Mouse (Mus musculus) liver, embryonic 14.5 days (tissue): Measurements from ENCODE around the gene Dok3. TPM values are rescaled to one million over a fixed set of nuclear protein-coding genes. Genes with fewer than 3 reads are reported as not detected.

ENCODE experiments used
- ATAC-seq: fragments of 200-750 bp; cut with Nextera tagmentation; 2 replicates; pipeline ENCODE4 v1.8.0; 2017; ENCODE audit warnings: moderate number of reproducible peaks, mild to moderate bottlenecking, moderate library complexity; ENCODE audit not compliant: insufficient read depth
- DNase-seq, 3 experiments: peaks; one replicate each; pipeline ENCODE4 v3.0.0-alpha.2; 2012 to 2013; ENCODE audit warnings: low read depth in 3 of 3, low spot score in 3 of 3
- H3K27ac ChIP-seq: fragments of 300-500 bp; sonication (generic); 2 replicates; pipeline ENCODE4 v1.5.1; 2014; ENCODE audit warnings: moderate library complexity, mild to moderate bottlenecking, control low read depth, inconsistent platforms
- H3K27me3 ChIP-seq: fragments of 300-500 bp; sonication (generic); 2 replicates; pipeline ENCODE4 v1.6.1; 2014; ENCODE audit warnings: mild to moderate bottlenecking, low read length, moderate library complexity; ENCODE audit not compliant: control insufficient read depth, insufficient read depth
- H3K36me3 ChIP-seq: fragments of 300-500 bp; sonication (generic); replicated peaks from 2 replicates; pipeline ENCODE4 v1.6.1; 2014; ENCODE audit warnings: low read depth; ENCODE audit not compliant: control insufficient read depth, insufficient read depth
- H3K4me1 ChIP-seq, 2 experiments: fragments of 200-500 bp in 1 of 2; fragments of 300-500 bp in 1 of 2; sonication (generic) in 1 of 2; replicated peaks; 2 replicates each; pipeline ENCODE4 v1.6.1; 2012 to 2014; ENCODE audit warnings: antibody characterized with exemption in 1 of 2, inconsistent platforms in 1 of 2, low read length in 1 of 2; ENCODE audit not compliant: control insufficient read depth in 2 of 2, insufficient read depth in 2 of 2
- H3K4me2 ChIP-seq: fragments of 300-500 bp; sonication (generic); 2 replicates; pipeline ENCODE4 v1.6.1; 2014; ENCODE audit warnings: low read depth, mild to moderate bottlenecking, control low read depth, moderate library complexity
- H3K4me3 ChIP-seq, 2 experiments: fragments of 200-500 bp in 1 of 2; fragments of 300-500 bp in 1 of 2; sonication (generic) in 1 of 2; 2 replicates each; pipeline ENCODE4 v1.5.1; 2012 to 2014; ENCODE audit warnings: low read depth in 2 of 2, low read length in 2 of 2, mild to moderate bottlenecking in 2 of 2, control low read depth in 1 of 2, inconsistent platforms in 1 of 2, moderate library complexity in 1 of 2; ENCODE audit not compliant: insufficient read depth in 1 of 2
- H3K9ac ChIP-seq: fragments of 300-500 bp; sonication (generic); replicated peaks from 2 replicates; pipeline ENCODE4 v1.6.1; 2014; ENCODE audit warnings: mild to moderate bottlenecking, control low read depth, moderate library complexity
- H3K9me3 ChIP-seq: fragments of 300-500 bp; sonication (generic); 2 replicates; pipeline ENCODE4 v1.6.1; 2016; ENCODE audit warnings: low read length, mixed read lengths; ENCODE audit not compliant: control insufficient read depth
- CTCF ChIP-seq: IDR thresholded peaks from 2 replicates; pipeline ENCODE4 v1.5.1; 2016; ENCODE audit warnings: antibody characterized with exemption, low read depth, control low read depth
- EP300 ChIP-seq: IDR thresholded peaks from 2 replicates; pipeline ENCODE4 v1.6.1; 2016; ENCODE audit warnings: antibody characterized with exemption, low read depth
- WGBS: fragments of 180-500 bp; shearing (Covaris S2); extraction: QIAGEN DNeasy Blood & Tissue Kit; methylation state at CpG from one replicate; pipeline ENCODE4 v1.1.7; 2014; ENCODE audit not compliant: insufficient replicate concordance; 5-methylcytosine and 5-hydroxymethylcytosine counted together
- polyA plus RNA-seq, 2 experiments: library from polyadenylated mRNA; depleted of rRNA in 1 of 2; stranded (reverse) in 1 of 2; unstranded in 1 of 2; fragments of >200 nt; fragmentation: Nextera tagmentation in 1 of 2; extraction: Ambion mirVana in 1 of 2; gene quantifications; 2 replicates each; pipeline versions ENCODE4 v1.2.1 to v1.2.3; 2012 to 2014

Dok3 gene
- polyA plus RNA-seq, 2 experiments, result 2.9 to 4.7 TPM

DNA sequence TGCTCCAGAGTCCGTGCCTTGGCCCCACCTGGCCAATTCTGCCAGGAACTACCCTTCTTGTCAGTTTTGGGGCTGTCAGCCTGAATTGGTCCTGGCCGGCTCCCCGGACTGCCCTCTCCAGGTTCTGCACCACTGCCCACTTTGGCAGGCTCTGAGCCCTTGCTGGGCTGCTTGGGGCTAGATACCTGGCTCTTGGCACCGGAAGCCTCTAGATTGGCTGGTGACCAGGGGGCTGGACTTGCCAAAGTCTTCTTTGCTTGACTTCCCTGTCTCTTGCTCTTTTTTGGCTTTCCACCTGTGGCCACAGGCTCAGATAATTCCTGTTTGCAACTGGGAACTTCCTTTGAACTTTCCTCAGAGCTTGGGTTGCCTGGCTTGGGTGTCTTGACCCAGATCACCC lies 13.8 kb upstream of the Dok3 start:
- Histone ChIP-seq H3K27me3 (no peaks in the 10 kb centered on the region), H3K36me3 (peaks cover 19% of the 10 kb centered on the region), H3K4me3 (no peak overlapping the region), H3K4me1 (peaks cover 4 to 18% of the 10 kb centered on the region in 2 experiments; a peak in 3 of 4 replicates), H3K9ac (no peak overlapping the region), H3K9me3 (no peaks in the 10 kb centered on the region), H3K27ac (no peak overlapping the region), H3K4me2 (no peak overlapping the region)
- ATAC-seq (no peak), DNase-seq (no peak)
- TF ChIP-seq CTCF, result no peak
- TF ChIP-seq EP300, result no peak
- 84% methylated on average over 4 of the region's 4 CpGs for WGBS

GRCm38 (mm10) chr13:55540933-55541332 lies 11.8 kb upstream of the Dok3 start:
- 70% methylated on average over 2 of the region's 2 CpGs for whole genome bisulfite sequencing
- DNase-seq, result no peak
- no peak overlapping the region for H3K9ac ChIP-seq
- H3K4me2 ChIP-seq, result no peak overlapping the region
- no peak for ATAC-seq
- TF ChIP-seq EP300, result no peak
- TF ChIP-seq CTCF, result no peak
- no peaks in the 10 kb centered on the region for H3K9me3 ChIP-seq
- H3K4me1 ChIP-seq, result peaks cover 6 to 20% of the 10 kb centered on the region in 2 experiments; a peak in 3 of 4 replicates
- H3K36me3 ChIP-seq, result peaks cover 19% of the 10 kb centered on the region
- H3K4me3 ChIP-seq, result no peak overlapping the region
- no peak overlapping the region for H3K27ac ChIP-seq
- H3K27me3 ChIP-seq, result no peaks in the 10 kb centered on the region

GRCm38 (mm10) chr13:55536194-55537175 lies 7.4 kb upstream of the Dok3 start, which contains the start of gene Ddx41:
Gene Ddx41 (minus strand): TSS chr13:55536658.
- WGBS, result under 1% methylated on average over 69 of the region's 70 CpGs
- H3K36me3 ChIP-seq, result peaks cover 8% of the 10 kb centered on the region
- peak within 1 kb of the TSS; percentile 76 for H3K9ac ChIP-seq
- H3K27me3 ChIP-seq, result no peaks in the 10 kb centered on the region
- peak; percentile 99 for TF ChIP-seq CTCF
- peak; percentile 24; the same call in 1 of the 2 replicates for TF ChIP-seq EP300
- peak within 1 kb of the TSS; percentile 96 for H3K4me2 ChIP-seq
- no peak within 1 kb of the TSS for H3K27ac ChIP-seq
- peak within 1 kb of the TSS; percentile 74 to 98 for H3K4me3 ChIP-seq
- H3K9me3 ChIP-seq, result no peaks in the 10 kb centered on the region
- DNase-seq, result peak; percentile 98 to 99 (median 98)
- peak; percentile 97 for ATAC-seq
- peaks cover 7 to 13% of the 10 kb centered on the region in 2 experiments; a peak in 1 of 4 replicates for H3K4me1 ChIP-seq

DNA sequence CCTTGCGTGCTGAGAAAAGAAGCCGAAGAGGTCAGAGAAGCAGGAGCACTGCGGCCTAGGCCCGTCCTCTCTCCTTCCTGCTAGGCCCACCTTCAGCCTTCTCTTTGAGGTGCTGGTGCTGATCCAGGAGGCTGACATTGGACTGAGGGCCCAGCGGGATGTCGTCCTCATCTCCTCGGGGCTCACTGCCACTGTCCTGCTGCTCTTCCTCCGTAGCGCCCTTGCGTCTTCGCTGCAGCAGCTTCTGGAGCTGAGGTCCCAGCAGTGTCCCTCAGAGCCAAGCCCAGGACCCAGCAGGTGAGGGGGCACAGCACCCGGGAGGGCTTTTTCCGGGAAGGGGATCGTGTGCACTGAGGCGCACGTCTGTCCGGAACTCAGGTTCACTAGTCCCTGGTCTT lies 6.7 kb upstream of the Dok3 start:
- Histone ChIP-seq H3K4me2 (peak overlapping the region; percentile 96), H3K36me3 (peaks cover 8% of the 10 kb centered on the region), H3K9ac (peak overlapping the region; percentile 76), H3K9me3 (no peaks in the 10 kb centered on the region), H3K4me3 (peak overlapping the region; percentile 74 to 98), H3K27me3 (no peaks in the 10 kb centered on the region), H3K27ac (no peak overlapping the region), H3K4me1 (peaks cover 7 to 13% of the 10 kb centered on the region in 2 experiments; a peak in 1 of 4 replicates)
- WGBS, result 15% methylated on average over 17 of the region's 17 CpGs
- ATAC-seq, result no peak
- DNase-seq, result no peak
- TF ChIP-seq CTCF (no peak), EP300 (no peak)

DNA sequence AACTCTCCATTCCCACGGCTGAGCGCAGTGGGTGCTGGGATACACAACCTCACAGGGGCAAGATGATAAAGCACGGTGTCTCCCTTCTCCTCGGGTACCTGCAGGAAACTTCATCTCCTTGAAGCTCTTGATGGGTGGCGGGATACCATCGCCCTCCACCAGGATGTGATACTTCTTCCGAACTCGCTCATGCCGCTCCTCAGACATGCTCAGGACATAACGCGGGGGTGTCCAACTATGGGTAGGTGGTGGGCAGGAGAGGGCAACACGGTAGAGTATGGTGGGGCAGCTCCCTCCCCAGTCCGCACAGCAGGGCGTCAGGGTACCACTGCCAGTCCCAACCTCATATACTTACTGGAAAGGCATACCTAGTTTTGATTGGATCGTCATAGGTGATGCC lies 6.1 kb upstream of the Dok3 start:
- H3K4me3 ChIP-seq, result peak overlapping the region; percentile 74 to 98
- 86% methylated on average over 15 of the region's 15 CpGs for WGBS
- H3K27ac ChIP-seq, result no peak overlapping the region
- H3K9me3 ChIP-seq, result no peaks in the 10 kb centered on the region
- TF ChIP-seq CTCF (no peak), EP300 (no peak)
- DNase-seq (no peak), ATAC-seq (no peak)
- H3K4me2 ChIP-seq, result peak overlapping the region; percentile 96
- peak overlapping the region; percentile 76; the same call in 1 of the 2 replicates for H3K9ac ChIP-seq
- H3K4me1 ChIP-seq, result peaks cover 7 to 8% of the 10 kb centered on the region in 2 experiments; a peak in 1 of 4 replicates
- H3K27me3 ChIP-seq, result no peaks in the 10 kb centered on the region
- H3K36me3 ChIP-seq, result peaks cover 12% of the 10 kb centered on the region
